Mouse (Mus musculus) G1E (cell line): Measurements from ENCODE around the gene Lama5.

Experiments used
- CTCF ChIP-seq: IDR thresholded peaks from 2 replicates; pipeline ENCODE4 v1.5.1; 2012; ENCODE audit warnings: low read depth, low read length, inconsistent platforms, mixed read lengths
- GATA1 ChIP-seq: IDR thresholded peaks from 2 replicates; pipeline ENCODE4 v1.6.1; 2012; ENCODE audit warnings: borderline replicate concordance, low read length, inconsistent platforms, mixed read lengths

GRCm38 (mm10) chr2:180273394-180274244 is 48.0 kb upstream of the Lama5 start, which contains the start of gene Cables2:
- no peak for TF ChIP-seq CTCF
- no peak for TF ChIP-seq GATA1
